Mouse (Mus musculus): ENCODE results near the gene Fmnl3. TPM values are rescaled to one million over a fixed set of nuclear protein-coding genes. Genes with fewer than 3 reads are reported as not detected.

Fmnl3 gene
- total RNA-seq, 2 experiments from 2014 or later, result 13.4 to 14.8 TPM

DNA sequence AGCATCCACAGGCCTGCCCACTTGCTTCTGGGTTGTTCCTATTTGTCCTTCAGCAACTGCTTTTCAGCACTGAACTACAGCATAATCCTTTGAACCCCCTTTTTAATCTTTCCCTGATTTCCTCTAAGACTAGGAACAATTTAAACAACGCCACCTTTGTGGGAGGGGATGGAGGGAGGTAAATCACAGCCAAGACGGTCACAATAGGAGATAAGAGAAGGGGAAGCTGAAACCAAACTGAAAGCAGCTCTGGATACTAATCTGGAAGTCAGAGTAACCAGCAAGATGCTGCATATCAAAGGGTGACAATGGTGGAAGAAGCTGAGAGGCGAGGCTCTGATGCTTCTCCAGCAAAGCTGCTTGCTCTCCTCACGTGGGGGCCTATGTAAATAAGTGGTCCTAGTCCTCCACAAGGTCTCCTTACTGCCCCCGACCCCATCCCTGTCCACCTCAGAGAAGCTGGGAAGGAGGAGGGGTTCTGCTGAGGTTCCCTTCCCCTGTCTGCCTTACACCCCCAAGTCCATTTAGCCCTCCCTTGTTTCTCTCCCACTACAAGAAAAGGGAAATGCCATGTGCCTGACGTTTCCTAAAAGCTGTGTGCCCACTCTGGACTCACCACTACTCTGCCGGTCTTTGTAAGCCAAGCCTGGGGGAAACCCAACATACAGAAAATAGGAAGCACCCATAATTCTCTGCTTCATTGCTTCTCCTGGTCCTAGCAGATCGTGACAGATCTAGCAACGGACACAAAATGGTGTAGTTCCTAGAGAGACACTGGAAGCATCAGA lies 27.9 kb downstream of the Fmnl3 start:
- no peak for DNase-seq

DNA sequence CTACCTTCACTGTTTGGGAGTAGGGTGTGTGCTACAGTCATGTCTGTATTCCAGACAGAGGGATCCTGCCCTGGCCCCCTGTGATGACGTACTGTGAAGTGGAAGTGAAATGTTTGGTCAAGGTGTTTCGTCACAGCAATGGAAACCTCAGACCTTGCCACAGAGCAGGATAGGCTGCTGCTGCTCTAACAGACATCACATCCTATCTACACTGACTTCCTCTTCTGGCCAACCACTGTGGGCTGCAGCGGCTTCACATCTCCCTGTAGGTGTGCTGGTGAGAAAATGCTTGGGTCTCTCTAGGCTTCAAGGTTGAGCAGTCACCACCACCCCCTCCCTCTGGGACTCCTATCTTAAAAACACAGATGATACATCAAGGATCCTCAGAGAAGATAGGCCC lies 29.2 kb downstream of the Fmnl3 start:
- DNase-seq, result no peak

DNA sequence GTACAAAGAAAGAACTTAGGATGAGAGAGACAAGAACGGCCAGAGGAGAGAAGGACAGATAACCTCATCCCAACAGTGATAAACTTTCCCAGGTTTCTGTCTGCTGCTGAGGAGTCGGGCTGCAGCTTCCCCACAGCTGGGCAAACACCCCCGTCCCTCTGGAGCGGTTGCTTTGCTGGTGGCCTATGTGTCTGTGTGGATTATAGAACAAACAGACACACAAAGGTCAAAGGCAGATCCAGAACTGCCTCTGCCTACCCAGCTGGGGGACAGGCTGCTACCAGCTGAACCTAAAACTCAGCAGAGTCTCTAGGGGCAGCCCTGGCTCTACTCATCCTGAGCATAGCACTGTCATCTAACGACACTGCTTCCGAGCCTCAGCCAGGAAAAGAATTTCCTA lies 30.6 kb downstream of the Fmnl3 start:
- DNase-seq, result no peak

DNA sequence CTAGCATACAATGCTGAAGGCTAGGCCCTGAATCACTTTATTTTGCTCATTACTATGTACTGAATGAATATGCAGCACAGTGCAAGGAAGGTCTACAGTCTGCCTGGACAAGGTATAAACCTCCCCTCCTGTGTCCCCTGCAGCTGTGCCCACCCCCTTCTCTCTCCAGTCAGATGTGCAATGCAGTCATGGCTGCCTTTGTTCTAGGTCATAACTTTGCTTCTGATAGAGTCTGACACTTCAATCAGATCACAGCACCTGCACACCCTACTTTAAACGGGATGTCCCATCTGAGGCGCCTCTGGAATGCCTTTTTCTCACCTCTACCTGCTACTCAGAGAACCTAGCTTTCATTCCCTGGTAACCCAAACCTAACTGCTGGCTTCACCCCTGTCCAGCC lies 31.4 kb downstream of the Fmnl3 start:
- no peak for DNase-seq

DNA sequence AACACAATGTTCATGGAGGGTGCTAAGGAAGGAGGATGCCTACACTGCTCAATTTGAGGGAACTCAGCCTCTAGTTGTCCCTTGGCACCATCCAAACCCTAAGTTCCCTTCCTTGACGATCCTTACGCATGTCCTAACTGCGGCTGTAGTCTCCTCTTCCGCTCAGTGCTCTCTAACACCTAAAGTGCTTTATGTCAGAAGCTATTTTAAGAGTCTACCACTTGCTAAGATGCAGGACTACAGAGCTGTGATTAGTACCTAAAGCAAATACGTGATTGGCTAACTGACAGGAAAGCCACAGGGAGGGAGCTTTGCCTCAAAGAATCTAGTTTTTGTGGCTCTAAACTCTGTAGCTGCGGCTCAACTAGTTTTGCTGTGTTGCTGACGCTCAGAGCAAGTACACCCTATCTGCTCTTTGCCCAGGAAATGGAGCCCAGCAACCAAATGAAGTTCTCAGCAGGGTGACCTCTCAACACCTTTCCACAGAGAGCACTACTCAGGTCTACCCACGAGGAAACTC lies 34.4 kb downstream of the Fmnl3 start:
- DNase-seq, result peak in 1 of 2 experiments; percentile 20

DNA sequence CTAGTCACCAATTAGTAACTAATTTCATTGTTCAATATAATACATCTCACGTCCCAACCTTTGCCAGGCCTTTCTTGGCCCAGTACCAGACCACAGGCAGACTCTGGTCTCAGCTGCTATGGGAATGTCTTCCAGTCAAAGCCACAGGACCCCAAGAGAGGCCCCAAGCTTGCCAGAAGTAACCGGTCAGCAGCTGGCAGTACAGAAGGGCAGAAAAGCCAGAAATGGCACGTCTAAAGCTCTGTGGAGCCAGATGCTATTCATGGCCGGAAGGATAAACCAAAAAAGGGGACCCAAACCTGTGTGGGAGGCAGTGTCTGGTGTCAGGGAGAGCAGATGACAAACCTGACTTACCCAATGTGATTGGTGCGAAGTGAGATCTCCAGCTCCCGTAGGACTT lies 35.8 kb downstream of the Fmnl3 start:
- DNase-seq, result peak in 1 of 2 experiments; percentile 31

DNA sequence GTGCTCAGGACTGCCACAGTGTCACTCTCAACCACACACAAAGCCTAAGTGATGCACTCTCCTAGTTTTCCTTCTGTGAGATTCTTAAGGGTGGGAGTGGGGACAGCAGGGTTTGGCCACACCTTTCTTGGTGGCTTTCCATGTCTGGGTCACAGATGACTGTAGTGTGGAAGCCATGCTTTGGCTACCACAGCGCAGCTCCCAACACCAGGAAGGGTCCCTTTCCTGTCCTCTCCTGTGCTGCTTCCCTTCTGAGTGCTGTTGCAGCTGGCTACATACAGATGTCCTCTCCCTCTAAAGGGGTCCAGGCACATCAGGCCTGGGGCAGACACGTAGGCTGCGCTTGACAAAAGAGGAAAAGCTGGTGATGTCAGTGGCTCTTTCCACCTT lies 36.6 kb downstream of the Fmnl3 start:
- peak; percentile 59 to 76 for DNase-seq

DNA sequence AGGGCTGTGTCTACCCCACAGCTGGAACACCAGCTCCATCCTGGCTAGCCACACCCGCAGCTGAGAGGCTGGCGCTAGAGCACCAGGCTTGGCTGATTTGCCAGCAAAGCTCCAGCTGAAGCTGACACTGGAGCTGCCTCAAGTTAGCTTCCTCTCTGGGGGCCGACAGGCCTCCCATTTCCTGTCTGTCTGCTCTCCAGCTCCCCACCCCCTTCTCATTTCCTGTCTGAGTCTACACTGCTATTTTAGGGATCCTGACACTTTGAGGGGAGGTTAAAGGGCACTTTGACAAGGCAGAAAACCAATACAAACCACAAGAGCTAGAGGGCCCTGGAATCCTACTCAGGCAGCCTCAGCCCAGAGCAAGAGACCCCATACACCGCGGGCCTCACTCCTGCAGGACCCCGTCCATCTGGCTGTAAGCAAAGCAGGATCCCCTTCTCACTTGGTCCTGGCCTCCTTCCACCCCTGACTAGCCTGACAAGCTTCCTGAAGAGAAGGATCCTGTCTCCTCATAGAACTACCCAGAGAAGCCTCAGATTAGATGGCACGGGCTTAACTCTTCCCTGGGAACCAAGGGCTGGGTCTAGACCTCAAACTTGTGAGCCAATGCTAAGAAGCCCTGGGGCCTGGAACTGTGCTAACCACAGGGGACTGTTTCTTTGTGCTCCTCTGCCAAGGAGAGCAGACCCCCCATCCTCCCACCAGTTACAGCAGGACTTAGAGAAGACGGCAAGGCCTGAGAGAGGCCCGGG lies 37.2 kb downstream of the Fmnl3 start:
- peak; percentile 87 to 96 for DNase-seq

DNA sequence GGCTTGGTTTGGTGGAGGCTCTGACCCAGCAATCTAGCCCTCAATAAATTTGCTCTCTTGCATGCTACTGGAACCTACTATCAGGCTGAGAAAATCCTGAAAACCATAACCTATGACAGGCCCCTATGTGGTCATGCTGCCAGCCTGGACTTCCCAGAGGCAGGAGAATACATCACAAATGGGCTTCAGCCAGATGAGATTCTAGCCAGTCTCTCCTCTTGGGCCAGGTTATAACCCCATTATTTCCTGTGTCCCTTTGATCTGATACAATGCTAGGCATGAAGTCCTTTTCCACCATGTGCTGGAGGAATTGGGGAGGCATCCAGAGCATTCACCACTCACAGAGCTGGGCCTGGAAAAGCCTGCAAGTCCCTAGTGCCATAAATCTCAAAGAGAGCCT lies 38.2 kb downstream of the Fmnl3 start:
- no peak for DNase-seq

DNA sequence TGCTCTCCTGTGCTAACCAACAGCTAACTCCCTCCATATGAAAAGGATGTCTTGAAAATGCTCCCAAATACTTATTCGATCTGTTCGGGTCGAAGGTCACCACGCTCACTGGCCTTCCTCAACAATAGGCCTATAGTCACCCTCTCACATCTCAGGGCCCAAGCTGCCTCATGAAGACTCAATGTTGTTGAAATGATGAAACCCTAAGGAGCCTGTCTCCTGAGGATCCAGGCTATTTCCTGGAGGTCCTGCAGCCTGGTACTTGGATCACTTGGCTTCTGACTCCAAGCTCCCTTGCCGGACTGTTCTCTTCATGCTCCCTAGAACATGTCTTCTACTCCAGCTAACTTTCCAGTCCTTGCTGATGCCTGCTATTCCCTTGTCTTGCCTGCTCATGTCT lies 38.9 kb downstream of the Fmnl3 start:
- no peak for DNase-seq

DNA sequence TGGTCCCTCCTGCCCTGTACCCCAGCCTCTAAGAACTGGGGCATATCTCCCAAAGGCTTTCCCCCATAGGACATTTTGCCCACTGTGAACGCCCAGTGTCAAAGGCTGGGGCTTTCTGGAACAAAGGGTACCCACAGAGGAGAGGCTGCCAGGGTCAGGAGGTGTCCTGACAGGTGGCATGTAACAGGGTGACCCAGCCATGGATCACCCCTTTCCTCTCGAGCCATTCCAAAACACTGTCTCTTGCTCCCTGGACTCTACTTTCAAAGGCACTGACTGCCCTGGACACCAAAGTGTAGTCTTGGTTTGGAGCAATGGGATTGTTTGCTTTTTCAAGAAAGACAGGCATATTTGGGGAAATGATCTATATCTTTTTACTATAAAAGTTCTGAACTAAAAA lies 40.0 kb downstream of the Fmnl3 start:
- no peak for DNase-seq

DNA sequence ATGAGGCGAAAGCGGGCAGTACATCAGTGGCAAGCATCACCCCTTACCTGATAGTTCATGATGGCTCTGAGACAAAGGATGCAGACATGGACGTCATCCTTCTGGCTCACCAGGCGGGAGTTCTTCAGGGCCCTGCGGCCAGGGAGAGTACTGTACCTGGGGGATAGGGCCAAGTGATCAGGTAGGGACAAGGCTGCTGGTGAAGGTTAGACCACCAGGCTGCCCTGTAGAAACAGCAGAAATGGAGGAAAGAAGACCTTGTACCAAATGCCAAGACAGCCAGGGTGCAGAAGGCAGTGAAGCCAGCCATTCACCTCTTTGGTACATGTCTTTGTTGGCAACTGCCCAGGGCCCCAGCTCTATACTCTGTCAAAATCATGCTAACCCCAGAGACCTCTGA lies 42.3 kb downstream of the Fmnl3 start:
- DNase-seq, result no peak

DNA sequence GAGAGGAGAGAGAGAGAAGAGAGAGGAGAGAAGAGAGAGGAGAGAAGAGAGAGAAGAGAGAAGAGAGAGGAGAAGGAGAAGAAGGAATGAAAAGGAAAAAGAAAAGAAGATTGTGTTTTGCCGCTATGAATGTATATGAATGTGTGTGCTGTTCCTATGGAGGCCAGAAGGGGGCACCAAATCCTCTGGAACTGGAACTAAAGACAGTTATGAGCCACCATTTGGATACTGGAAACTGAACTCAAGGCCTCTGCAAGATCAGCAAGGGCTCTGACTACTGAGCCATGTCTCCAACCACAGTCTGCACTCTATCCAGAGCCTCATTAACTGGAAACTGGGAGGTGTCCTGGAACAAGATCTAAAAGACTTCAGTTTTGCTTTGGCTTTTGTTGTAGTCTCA lies 43.3 kb downstream of the Fmnl3 start:
- DNase-seq, result peak in 1 of 2 experiments; percentile 75

DNA sequence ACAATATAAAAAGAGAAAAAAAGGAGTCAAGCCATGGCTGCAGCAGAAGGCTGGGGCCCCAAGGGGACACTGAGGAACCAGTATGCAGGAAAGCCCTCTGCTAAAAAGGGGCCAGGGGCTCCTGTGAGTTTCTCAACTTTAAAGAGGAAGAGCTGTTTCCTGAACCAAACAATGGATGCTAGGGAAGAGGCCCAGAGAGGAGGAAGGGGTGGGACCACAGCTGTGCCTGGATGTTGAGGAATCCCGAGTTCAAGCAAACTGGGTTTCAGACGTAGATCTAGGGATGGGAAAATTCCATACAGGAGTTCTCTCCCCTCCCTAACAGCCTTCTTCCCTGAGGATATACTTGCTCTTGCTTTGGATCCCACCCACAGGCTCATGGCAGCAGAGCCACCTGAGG lies 43.9 kb downstream of the Fmnl3 start:
- peak; percentile 42 to 76 for DNase-seq

DNA sequence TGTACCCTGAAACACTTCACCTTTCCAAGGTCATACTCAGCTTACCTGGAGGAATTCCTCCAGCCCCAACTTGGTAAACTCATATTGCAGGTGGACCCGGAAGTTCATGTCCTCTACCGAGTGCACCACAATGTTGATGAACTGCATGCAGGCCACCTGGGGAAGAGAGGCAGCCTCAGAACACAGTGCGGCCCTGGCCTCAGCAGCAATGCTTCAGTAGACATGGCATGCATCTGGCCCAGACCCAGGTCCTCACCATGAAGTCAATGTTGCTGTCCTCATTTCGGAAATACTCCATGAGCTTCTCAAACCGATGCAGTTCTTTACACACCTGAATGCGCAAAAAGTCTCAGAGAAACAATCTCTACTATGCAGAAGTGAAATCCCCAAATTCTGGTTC lies 44.7 kb downstream of the Fmnl3 start:
- DNase-seq, result no peak

DNA sequence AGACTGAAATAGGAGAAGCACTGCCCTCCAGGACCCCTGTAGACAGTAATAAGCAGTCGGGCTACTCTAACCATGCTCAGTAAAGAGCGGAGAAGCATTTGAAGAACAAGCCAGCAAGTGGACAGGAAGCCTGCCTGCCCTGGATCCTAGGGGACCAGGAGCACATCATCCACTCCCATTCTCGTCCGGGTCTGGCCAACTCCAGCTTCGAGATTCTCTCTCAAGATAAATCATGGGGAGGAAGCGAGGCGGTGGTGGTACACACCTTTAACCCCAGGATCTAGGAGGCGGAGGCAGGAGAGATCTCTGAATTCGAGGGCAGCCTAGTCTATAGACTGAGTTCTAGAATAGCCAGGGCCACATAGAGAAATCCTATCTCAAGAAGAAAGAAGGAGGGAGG lies 46.1 kb downstream of the Fmnl3 start:
- DNase-seq, result no peak

DNA sequence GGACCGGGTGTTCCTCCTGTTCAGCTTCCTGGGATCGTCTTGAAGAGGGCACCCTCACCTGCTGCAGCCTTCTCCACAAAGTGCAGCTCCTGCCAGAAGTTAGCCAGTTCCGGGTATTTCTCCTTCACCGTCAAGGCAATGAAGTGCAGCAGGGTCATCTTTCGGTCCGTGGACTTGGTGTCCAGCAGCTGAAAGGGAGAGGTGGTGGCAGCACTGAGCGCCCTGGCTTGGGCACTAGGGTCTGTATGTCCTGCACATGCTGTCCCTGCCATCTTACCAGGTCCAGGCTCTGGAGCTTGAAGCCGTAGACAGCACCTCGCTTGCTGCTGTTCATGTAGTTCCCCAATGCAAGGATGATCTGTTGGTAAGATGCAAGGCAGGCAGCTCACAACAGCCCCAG lies 49.3 kb downstream of the Fmnl3 start:
- no peak for DNase-seq

DNA sequence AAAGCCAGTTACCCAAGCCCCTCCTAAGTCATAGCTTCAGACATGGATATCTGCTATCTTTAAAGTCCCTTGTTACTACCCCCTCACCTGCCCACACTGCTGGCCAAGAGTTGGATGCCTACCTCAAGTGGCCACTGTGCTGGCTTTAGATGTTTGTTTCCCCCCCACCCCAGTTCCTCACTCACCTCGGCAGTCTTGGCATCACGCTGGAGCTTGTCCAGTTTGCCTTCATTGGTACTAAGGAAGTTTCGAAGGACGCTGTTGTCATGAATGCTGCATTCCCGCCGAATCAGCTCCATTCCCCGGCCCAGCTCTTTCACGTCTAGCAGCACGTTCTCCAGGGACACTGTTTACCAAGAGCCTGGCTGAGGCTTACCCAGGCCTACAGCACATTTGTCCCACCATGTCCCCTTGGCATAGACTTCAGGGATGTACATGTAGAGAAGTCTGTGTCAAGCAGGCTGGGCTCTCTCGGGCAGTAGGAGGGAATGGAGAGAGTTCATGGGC lies 50.1 kb downstream of the Fmnl3 start:
- no peak for DNase-seq

DNA sequence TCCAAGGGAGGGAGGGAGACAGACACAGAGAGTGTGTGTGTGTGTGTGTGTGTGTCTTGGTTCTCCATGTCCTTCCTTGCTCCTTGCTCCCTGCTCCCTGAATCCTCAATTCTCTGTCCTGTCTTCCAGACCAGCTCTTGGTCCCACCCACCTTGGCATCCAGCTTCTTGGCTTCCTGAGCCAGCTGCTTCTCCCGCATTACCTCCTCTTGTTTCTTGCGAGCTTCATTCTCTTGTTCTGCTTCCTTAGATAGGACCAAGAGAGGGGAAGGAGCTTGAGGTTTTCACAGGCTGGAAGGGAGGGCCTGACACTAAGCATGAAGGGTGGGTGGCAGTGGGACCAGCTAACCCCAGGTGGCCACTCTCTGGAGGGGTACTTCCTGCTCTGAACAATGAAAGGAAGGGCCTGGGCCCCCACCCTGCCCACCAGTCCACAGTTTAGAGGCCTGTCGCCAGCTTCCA lies 50.8 kb downstream of the Fmnl3 start:
- DNase-seq, result peak; percentile 47 to 63

DNA sequence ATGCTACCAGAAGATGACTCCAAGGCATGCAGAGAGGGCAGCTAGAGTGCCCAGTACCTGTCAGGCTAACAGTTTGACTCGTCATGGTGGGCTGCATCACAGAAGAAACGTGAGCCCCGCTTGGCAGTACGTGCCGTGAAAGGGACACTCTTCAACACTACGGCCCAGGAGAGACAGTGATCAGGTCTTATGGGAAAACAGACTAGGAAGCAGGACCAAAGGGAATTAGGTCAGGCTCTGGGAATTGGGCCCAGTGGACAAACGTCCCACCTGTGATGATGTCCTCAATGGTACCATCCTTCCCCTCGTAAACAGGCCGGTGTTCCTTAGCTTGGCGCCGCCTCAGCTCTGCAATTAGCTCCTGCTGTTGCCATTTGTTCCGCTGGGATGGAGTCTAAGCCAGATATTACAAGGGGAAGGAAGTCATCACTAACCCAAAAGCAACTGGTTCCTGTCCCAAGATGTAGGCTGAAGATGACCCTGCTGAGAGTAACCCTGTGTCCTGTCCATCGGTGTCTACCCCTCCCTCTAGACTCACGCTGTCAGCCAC lies 51.3 kb downstream of the Fmnl3 start:
- DNase-seq, result peak in 1 of 2 experiments; percentile 65

DNA sequence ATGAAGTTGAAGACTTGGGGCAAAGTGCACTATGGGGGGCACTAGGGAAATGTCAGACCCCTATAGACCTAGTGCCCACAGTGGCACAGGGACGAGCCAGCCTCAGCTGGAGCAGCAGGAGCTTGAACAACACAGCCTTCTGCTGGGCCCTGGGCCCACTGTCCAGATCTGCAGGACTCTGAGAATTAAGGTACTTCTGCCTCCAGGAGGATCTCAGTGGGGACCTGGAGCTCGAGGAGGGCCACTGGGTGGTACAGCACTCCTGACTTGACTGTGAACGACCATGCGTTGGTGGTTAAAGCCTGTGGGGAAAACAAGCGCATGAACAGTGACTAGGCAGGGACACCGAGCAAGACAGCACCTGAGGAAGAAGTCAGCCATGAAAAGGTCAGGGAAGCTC lies 52.2 kb downstream of the Fmnl3 start:
- DNase-seq, result no peak

DNA sequence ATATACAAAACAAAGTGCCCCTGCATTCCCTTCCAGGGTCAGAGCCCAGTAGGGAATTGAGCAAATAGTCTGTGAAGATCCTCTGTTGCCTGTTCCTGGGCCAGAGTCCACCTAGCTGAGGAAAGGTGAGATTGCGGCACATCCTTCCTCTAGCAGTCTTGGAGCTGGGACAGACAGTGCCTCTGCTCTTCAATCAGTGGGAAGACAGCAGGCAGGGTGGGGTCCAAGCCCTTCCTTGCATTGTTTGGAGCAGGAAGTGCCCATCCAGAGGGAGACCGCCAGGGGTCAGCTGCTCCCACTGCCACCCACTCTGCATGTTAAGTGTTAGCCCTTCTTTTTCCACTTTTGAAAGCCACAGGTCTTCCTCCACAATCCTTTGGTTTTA lies 53.0 kb downstream of the Fmnl3 start:
- peak; percentile 61 to 84 for DNase-seq

Data from heart, adult 18-20 months (tissue).